Mouse (Mus musculus): Measurements from ENCODE around the gene Atn1. TPM values are rescaled to one million over a fixed set of nuclear protein-coding genes. Genes with fewer than 3 reads are reported as not detected.

Atn1 gene
- total and polyA plus RNA-seq, 2 experiments from 2014 or later, result 21.3 to 23.7 TPM

DNA sequence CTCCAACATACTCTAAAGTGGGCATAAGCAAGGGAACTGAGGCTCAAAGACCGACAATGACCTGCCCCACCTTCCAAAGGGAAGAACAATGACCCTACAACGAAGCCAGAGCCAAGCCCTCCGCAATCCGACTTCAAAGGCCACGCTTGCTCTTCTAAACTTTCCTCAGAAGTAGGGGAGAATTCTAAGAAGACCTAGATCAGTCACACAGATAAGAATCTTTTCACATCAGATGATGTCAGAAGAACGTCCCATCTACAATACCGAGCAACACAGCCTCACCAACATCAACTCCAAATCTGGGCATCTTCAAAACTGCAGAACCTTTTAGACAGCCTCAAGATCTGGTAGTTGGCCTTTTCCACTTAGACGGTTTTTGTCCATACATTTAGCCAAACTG is 5.9 kb downstream of the Atn1 start:
- Histone ChIP-seq H3K4me2 (ENCODE audit: low read depth, low read length) (no peak overlapping the region), H3K4me3 (ENCODE audit: low read length) (no peak overlapping the region), H3K9ac (replicated peaks; ENCODE audit: low read length) (no peak overlapping the region), H3K27ac (no peak overlapping the region), H3K36me3 (ENCODE audit: insufficient read depth, low read length) (peaks cover 15% of the 10 kb centered on the region), H3K27me3 (ENCODE audit: insufficient read depth, low read length) (no peaks in the 10 kb centered on the region), H3K4me1 (ENCODE audit: insufficient read depth, low read length) (peaks cover 24% of the 10 kb centered on the region), H3K9me3 (ENCODE audit: low read length) (no peaks in the 10 kb centered on the region)
- no peak for TF ChIP-seq CTCF (IDR thresholded peaks at IDR 0.05; ENCODE audit: low read depth)
- ATAC-seq (no peak), DNase-seq (ENCODE audit: low spot score) (no peak)
- 83% methylated on average over 8 of the region's 8 CpGs for WGBS

DNA sequence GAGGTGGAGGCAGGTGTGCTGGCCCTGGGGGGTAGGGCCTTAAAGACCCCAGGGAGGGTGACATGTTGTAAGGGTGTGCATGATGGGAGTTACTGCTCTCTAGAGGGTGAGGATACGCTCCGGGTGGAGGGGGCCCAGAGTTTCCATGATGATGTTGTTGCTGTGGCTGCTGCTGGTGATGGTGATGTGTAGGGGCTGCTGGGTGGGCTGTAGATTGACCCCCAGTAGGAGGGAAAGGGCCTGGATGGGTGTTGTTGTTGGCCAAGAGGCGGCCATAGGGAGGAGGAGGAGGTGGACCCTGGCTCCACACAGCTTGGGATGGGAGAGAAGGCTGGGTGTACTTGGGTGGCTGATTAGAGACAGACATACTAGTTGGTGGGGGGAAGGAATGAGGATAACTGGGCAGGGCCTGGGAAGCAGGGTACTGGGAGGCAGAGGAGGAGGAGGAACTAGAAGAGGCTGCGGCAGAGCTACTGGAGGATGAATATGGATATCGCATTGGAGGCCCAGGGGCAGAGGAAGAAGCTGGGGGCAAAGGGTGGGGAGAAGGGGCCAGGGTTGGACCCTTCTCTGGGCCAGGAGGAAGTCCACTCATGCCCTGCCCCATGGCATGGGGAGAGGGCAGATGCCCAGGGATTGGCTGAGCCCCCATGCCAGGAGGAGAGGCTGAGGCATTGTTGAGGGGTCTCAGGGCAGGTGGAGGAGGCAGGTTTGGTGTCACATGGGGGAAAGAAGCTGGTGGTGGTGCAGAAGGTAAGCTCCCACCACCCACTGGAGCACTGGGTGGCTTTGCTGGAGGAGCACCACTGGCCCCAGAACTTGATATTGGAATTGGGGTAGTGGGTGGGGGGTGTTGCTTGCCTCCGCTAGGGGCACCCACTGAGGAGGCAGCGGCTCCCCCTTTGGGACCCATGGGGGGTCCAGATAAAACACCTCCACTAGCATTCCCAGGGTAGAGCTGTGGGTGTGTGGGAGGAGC is 9.4 kb downstream of the Atn1 start:
- peak overlapping the region; percentile 78; the same call in 1 of the 2 replicates for H3K9ac ChIP-seq (replicated peaks; ENCODE audit: low read length)
- H3K36me3 ChIP-seq (ENCODE audit: insufficient read depth, low read length), result peaks cover 25% of the 10 kb centered on the region
- ATAC-seq, result no peak; the same call in 1 of the 2 replicates
- WGBS, result 86% methylated on average over 7 of the region's 7 CpGs
- no peak for DNase-seq (ENCODE audit: low spot score)
- TF ChIP-seq CTCF (IDR thresholded peaks at IDR 0.05; ENCODE audit: low read depth), result no peak
- no peaks in the 10 kb centered on the region for H3K9me3 ChIP-seq (ENCODE audit: low read length)
- no peak overlapping the region for H3K4me3 ChIP-seq (ENCODE audit: low read length)
- no peaks in the 10 kb centered on the region for H3K27me3 ChIP-seq (ENCODE audit: insufficient read depth, low read length)
- H3K4me2 ChIP-seq (ENCODE audit: low read depth, low read length), result peak overlapping the region; percentile 96
- H3K4me1 ChIP-seq (ENCODE audit: insufficient read depth, low read length), result peaks cover 6% of the 10 kb centered on the region; the same call in 1 of the 2 replicates
- peak overlapping the region; percentile 87; the same call in 1 of the 2 replicates for H3K27ac ChIP-seq

DNA sequence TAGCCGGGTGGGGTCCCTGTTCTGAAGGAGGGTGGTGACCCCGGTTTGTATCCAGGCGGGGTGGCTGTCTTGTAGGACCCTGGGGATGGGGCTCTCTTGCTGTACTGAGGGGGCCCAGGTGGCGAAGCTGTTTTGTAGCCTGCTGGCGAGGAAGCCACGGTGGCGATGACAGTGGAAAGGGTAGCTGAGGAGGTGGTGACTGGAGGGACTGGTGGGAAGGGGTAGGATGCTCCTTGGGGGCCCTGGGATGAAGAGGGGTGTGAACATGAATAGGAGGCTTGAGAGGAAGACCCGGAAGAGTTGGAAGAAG is 10.1 kb downstream of the Atn1 start:
- peak overlapping the region; percentile 96 for H3K4me2 ChIP-seq (ENCODE audit: low read depth, low read length)
- peak overlapping the region; percentile 45 for H3K4me3 ChIP-seq (ENCODE audit: low read length)
- WGBS, result 14% methylated on average over 8 of the region's 8 CpGs
- no peaks in the 10 kb centered on the region for H3K9me3 ChIP-seq (ENCODE audit: low read length)
- H3K27me3 ChIP-seq (ENCODE audit: insufficient read depth, low read length), result no peaks in the 10 kb centered on the region
- peaks cover 6% of the 10 kb centered on the region; the same call in 1 of the 2 replicates for H3K4me1 ChIP-seq (ENCODE audit: insufficient read depth, low read length)
- ATAC-seq (peak; percentile 1), DNase-seq (ENCODE audit: low spot score) (no peak)
- H3K9ac ChIP-seq (replicated peaks; ENCODE audit: low read length), result peak overlapping the region; percentile 78
- 0 out of 2 replicates have a peak, but pooled peaks have one; percentile 0 for TF ChIP-seq CTCF (IDR thresholded peaks at IDR 0.05; ENCODE audit: low read depth)
- H3K36me3 ChIP-seq (ENCODE audit: insufficient read depth, low read length), result peaks cover 25% of the 10 kb centered on the region
- peak overlapping the region; percentile 87 for H3K27ac ChIP-seq

GRCm38 (mm10) chr6:124745490-124746295 is 10.6 kb downstream of the Atn1 start:
- Histone ChIP-seq H3K9ac (replicated peaks; ENCODE audit: low read length) (peak overlapping the region; percentile 78), H3K4me1 (ENCODE audit: insufficient read depth, low read length) (peaks cover 6% of the 10 kb centered on the region; the same call in 1 of the 2 replicates), H3K4me3 (ENCODE audit: low read length) (peak overlapping the region; percentile 45), H3K4me2 (ENCODE audit: low read depth, low read length) (peak overlapping the region; percentile 96), H3K36me3 (ENCODE audit: insufficient read depth, low read length) (peaks cover 25% of the 10 kb centered on the region), H3K27ac (peak overlapping the region; percentile 87), H3K9me3 (ENCODE audit: low read length) (no peaks in the 10 kb centered on the region), H3K27me3 (ENCODE audit: insufficient read depth, low read length) (no peaks in the 10 kb centered on the region)
- peak; percentile 75 for TF ChIP-seq CTCF (IDR thresholded peaks at IDR 0.05; ENCODE audit: low read depth)
- WGBS, result under 1% methylated on average over 85 of the region's 85 CpGs
- ATAC-seq, result peak; percentile 88
- DNase-seq (ENCODE audit: low spot score), result peak; percentile 99

DNA sequence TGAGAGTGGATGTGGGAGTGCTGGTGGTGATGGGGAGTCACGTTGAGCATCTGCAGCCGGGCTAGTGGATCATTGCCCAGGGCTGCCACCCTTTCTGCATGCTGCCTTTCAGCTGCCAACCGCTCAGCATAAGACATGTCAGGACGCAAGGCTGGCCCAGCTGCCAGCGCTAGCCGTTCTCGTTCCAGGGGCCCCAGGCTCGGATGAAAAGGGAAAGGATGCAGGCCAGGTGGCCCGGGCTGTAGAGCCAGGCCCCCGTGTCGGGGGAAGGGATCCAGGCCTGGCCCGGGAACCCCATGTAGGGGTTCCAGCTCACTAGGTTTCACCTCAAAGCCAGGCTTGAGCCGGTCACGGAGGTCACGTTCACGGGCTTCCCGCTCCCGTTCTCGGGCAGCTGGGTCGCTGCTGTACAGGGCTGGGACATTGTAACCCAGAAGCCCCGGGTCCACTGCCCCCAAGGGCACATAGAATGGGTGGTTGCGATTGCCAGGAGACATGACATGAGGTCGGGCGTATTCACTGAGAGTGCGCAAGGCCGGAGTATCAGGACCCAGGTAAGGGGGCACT is 11.5 kb downstream of the Atn1 start:
- H3K9me3 ChIP-seq (ENCODE audit: low read length), result no peaks in the 10 kb centered on the region
- H3K4me3 ChIP-seq (ENCODE audit: low read length), result peak overlapping the region; percentile 45; the same call in 1 of the 2 replicates
- H3K4me1 ChIP-seq (ENCODE audit: insufficient read depth, low read length), result peaks cover 9% of the 10 kb centered on the region; the same call in 1 of the 2 replicates
- H3K27me3 ChIP-seq (ENCODE audit: insufficient read depth, low read length), result no peaks in the 10 kb centered on the region
- no peak for ATAC-seq
- H3K27ac ChIP-seq, result peak overlapping the region; percentile 69; the same call in 1 of the 2 replicates
- 0 out of 2 replicates have a peak overlapping the region, but pooled peaks have one; percentile 23 for H3K9ac ChIP-seq (replicated peaks; ENCODE audit: low read length)
- no peak for DNase-seq (ENCODE audit: low spot score)
- WGBS, result 67% methylated on average over 26 of the region's 26 CpGs
- H3K4me2 ChIP-seq (ENCODE audit: low read depth, low read length), result peak overlapping the region; percentile 96
- TF ChIP-seq CTCF (IDR thresholded peaks at IDR 0.05; ENCODE audit: low read depth), result no peak
- peaks cover 25% of the 10 kb centered on the region for H3K36me3 ChIP-seq (ENCODE audit: insufficient read depth, low read length)

GRCm38 (mm10) chr6:124743647-124744046 is 12.7 kb downstream of the Atn1 start:
- no peak overlapping the region for H3K4me3 ChIP-seq (ENCODE audit: low read length)
- no peak overlapping the region for H3K9ac ChIP-seq (replicated peaks; ENCODE audit: low read length)
- no peak overlapping the region for H3K27ac ChIP-seq
- ATAC-seq (no peak), DNase-seq (ENCODE audit: low spot score) (no peak)
- 92% methylated on average over 8 of the region's 8 CpGs for whole genome bisulfite sequencing
- no peak overlapping the region for H3K4me2 ChIP-seq (ENCODE audit: low read depth, low read length)
- no peak for TF ChIP-seq CTCF (IDR thresholded peaks at IDR 0.05; ENCODE audit: low read depth)
- H3K4me1 ChIP-seq (ENCODE audit: insufficient read depth, low read length), result peaks cover 11% of the 10 kb centered on the region
- no peaks in the 10 kb centered on the region for H3K9me3 ChIP-seq (ENCODE audit: low read length)
- H3K27me3 ChIP-seq (ENCODE audit: insufficient read depth, low read length), result no peaks in the 10 kb centered on the region
- peaks cover 25% of the 10 kb centered on the region for H3K36me3 ChIP-seq (ENCODE audit: insufficient read depth, low read length)

All from hindbrain, postnatal 0 days (tissue).